Mouse (Mus musculus) megakaryocyte, embryonic 14.5 days (primary cell): ENCODE measurements at regions not wholly inside any gene's neighbourhood (a gene's known extent, or its start where the extent isn't known, plus 50 kb on each side); places are given as distances from the start of the nearest gene placed in this dataset.
A peak's percentile ranks its signal among the peaks of the same experiment; 100 is the strongest.

Source experiments
- H3K27me3 ChIP-seq: replicated peaks from 2 replicates; pipeline ENCODE3; 2012; ENCODE audit warnings: inconsistent platforms
- H3K36me3 ChIP-seq: replicated peaks from 2 replicates; pipeline ENCODE3; 2012; ENCODE audit warnings: low read length, inconsistent platforms, mixed read lengths
- H3K4me1 ChIP-seq: 2 replicates; pipeline ENCODE4 v1.6.1; 2012; ENCODE audit warnings: inconsistent platforms
- H3K4me3 ChIP-seq: replicated peaks from 2 replicates; pipeline ENCODE3; 2012; ENCODE audit warnings: moderate library complexity, mild to moderate bottlenecking, inconsistent platforms
- H3K9me3 ChIP-seq: 2 replicates; pipeline ENCODE4 v1.6.1; 2012; ENCODE audit warnings: inconsistent platforms
- FLI1 ChIP-seq: IDR thresholded peaks from 2 replicates; pipeline ENCODE4 v1.6.1; 2012; ENCODE audit warnings: low read length, inconsistent platforms, mixed read lengths
- GATA1 ChIP-seq: IDR thresholded peaks from 3 replicates; pipeline ENCODE4 v1.6.1; 2012; ENCODE audit warnings: mixed read lengths, low read length, inconsistent platforms, borderline replicate concordance

DNA sequence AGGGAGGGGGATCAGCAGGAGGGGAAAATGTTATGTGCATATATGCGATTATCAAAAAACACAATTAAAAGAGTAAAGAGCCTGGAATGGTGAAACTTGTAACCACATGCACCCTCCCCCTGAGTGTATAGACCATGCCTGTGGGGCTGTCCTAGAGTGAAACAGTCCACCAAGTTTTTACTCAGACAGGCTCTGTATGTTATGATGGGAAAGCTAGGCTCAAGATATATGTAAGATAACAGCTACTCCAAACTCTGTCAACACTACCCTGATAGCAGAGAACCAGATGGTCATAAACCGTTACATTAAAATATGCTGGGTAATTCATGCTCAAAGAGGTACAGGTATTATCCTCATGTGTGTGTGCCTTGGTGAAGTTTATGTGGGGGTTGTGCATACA lies 151.4 kb downstream of the Gsdmc2 start:
- Histone ChIP-seq H3K4me3 (no peak overlapping the region), H3K27me3 (no peaks in the 10 kb centered on the region), H3K9me3 (no peaks in the 10 kb centered on the region), H3K36me3 (peaks cover 4% of the 10 kb centered on the region), H3K4me1 (peaks cover 61% of the 10 kb centered on the region)
- TF ChIP-seq FLI1 (no peak), GATA1 (no peak)

DNA sequence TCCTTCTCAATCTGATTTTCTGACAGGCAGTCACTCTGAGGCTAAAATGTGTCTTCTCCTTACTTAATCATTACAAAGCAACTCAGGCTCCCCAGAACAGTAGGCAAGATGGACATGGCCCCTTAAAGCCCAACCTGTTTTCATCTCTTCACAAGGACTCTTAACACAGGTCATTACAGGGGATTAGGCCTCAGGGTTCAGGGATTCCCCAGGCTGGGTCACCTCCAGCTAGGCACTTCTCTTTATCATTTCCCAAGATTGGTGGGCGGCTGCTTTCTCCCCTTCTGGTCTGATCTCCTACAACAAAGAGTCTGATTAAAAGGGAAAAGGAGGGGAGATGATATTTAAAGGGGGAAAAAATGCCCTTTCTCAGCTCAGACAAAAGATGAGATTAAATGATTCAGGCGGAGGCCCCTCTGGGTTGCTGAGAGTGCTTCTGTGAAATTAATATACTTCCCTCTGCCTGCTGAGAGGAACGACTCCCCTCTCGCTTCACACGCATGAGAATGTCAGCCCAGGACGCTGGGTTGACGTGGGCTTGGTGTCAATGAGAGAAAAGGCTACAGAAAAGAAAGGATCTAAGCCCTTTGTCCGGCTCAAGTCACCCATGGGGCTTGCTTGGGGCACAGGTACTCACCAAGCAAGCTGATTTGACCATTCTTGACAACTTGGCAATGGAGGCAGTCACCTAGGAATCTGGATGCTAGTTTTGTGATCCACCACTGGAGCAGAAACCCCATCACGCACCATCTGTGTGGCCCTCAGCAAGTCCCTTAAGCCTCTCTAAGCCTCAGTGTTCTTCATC lies 152.3 kb downstream of the Gsdmc2 start:
- TF ChIP-seq FLI1 (no peak), GATA1 (no peak)
- peaks cover 59% of the 10 kb centered on the region for H3K4me1 ChIP-seq
- no peaks in the 10 kb centered on the region for H3K27me3 ChIP-seq
- peaks cover 11% of the 10 kb centered on the region for H3K36me3 ChIP-seq
- H3K4me3 ChIP-seq, result no peak overlapping the region
- 0 out of 2 replicates have a peak, but pooled peaks cover 3% of the 10 kb centered on the region for H3K9me3 ChIP-seq

- H3K4me3 ChIP-seq, result no peak overlapping the region
- H3K36me3 ChIP-seq, result peaks cover 19% of the 10 kb centered on the region
- H3K27me3 ChIP-seq, result no peaks in the 10 kb centered on the region
- H3K9me3 ChIP-seq, result 0 out of 2 replicates have a peak, but pooled peaks cover 3% of the 10 kb centered on the region
- peaks cover 67% of the 10 kb centered on the region for H3K4me1 ChIP-seq
- no peak for TF ChIP-seq GATA1
- TF ChIP-seq FLI1, result no peak
These were observed 155.0 kb downstream of the Gsdmc2 start for GRCm38 (mm10) chr15:63689788-63690575.

DNA sequence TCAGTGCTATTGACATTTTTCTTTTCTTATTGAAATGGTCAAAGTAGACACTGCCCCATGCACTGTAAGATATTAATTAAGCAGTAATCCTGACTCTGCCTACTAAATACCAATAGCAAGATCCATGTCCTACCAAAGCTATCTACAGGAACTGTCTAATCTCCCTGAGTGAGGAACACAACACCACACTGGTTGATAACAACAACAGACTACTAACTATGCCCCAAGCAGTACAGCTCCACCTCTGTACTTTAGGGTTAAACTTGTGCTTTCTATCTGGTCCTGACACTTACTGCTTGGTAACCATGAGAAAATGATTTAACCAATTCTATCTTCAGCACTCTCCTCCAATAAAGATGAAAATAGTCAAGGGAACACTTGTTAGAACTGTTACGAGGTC lies 157.1 kb downstream of the Gsdmc2 start:
- Histone ChIP-seq H3K36me3 (peaks cover 19% of the 10 kb centered on the region), H3K4me3 (no peak overlapping the region), H3K9me3 (0 out of 2 replicates have a peak, but pooled peaks cover 3% of the 10 kb centered on the region), H3K4me1 (peaks cover 61% of the 10 kb centered on the region), H3K27me3 (no peaks in the 10 kb centered on the region)
- TF ChIP-seq GATA1, result no peak
- TF ChIP-seq FLI1, result no peak

GRCm38 (mm10) chr15:63686954-63687562 lies 157.9 kb downstream of the Gsdmc2 start:
- Histone ChIP-seq H3K36me3 (peaks cover 19% of the 10 kb centered on the region), H3K27me3 (no peaks in the 10 kb centered on the region), H3K9me3 (0 out of 2 replicates have a peak, but pooled peaks cover 3% of the 10 kb centered on the region), H3K4me3 (no peak overlapping the region), H3K4me1 (peaks cover 58% of the 10 kb centered on the region)
- TF ChIP-seq GATA1 (no peak), FLI1 (no peak)

- Histone ChIP-seq H3K36me3 (peaks cover 4% of the 10 kb centered on the region), H3K4me1 (peaks cover 71% of the 10 kb centered on the region), H3K27me3 (no peaks in the 10 kb centered on the region), H3K9me3 (no peaks in the 10 kb centered on the region), H3K4me3 (no peak overlapping the region)
- TF ChIP-seq GATA1 (no peak), FLI1 (no peak)
These were observed 164.7 kb downstream of the Gsdmc2 start for GRCm38 (mm10) chr15:63679984-63680925.

DNA sequence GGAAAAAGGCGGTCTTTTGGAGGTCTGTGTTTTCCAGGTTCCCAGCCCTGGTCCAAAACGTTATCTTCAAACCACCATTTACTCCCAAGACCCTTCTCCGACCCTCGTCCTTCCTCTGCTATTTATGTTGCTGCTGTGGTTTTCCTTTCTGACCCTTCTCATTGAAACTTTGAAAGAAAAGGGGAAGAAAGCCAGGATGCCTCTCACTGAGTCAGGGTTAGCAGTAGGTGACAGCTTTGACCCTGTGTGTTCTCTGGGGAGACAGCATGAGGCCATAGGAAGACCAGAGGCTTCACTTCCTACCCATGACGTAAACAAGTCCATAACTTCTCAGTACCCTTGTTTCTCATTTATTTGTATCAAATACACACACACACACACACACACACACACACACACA lies 166.1 kb downstream of the Gsdmc2 start:
- Histone ChIP-seq H3K27me3 (no peaks in the 10 kb centered on the region), H3K4me1 (peaks cover 62% of the 10 kb centered on the region), H3K36me3 (peaks cover 14% of the 10 kb centered on the region), H3K4me3 (peak overlapping the region; percentile 1), H3K9me3 (peaks cover 9% of the 10 kb centered on the region; the same call in 1 of the 2 replicates)
- TF ChIP-seq GATA1, result no peak
- TF ChIP-seq FLI1, result no peak

- Histone ChIP-seq H3K4me1 (peaks cover 69% of the 10 kb centered on the region), H3K27me3 (no peaks in the 10 kb centered on the region), H3K36me3 (peaks cover 14% of the 10 kb centered on the region), H3K4me3 (no peak overlapping the region), H3K9me3 (peaks cover 9% of the 10 kb centered on the region; the same call in 1 of the 2 replicates)
- TF ChIP-seq GATA1 (no peak), FLI1 (no peak)
These were observed 169.4 kb downstream of the Gsdmc2 start for GRCm38 (mm10) chr15:63675491-63676036.
